Mouse (Mus musculus): ENCODE measurements at regions not wholly inside any gene's neighbourhood (a gene's known extent, or its start where the extent isn't known, plus 50 kb on each side); places are given as distances from the start of the nearest gene placed in this dataset.

DNA sequence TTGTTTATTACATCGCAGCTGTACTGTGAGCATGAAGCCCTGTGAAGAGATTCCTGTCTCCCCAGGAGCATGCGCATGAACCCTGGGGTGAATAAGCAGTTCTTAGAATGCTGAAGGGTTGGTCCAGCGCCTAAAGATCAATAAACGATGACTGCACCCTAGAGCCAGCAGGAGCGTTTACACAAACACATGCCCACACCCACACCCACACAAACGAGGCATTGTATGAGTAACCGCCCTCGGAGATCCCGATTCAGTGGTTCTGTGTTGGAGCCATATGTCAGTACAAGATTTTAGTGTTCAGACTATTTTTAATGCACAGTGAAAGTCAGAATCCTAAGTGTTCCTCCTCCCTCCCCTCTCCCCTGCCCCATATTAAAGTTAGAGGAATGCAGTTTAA is 57.3 kb downstream of the Edn1 start:
- DNase-seq (ENCODE audit: low spot score), result no peak

DNA sequence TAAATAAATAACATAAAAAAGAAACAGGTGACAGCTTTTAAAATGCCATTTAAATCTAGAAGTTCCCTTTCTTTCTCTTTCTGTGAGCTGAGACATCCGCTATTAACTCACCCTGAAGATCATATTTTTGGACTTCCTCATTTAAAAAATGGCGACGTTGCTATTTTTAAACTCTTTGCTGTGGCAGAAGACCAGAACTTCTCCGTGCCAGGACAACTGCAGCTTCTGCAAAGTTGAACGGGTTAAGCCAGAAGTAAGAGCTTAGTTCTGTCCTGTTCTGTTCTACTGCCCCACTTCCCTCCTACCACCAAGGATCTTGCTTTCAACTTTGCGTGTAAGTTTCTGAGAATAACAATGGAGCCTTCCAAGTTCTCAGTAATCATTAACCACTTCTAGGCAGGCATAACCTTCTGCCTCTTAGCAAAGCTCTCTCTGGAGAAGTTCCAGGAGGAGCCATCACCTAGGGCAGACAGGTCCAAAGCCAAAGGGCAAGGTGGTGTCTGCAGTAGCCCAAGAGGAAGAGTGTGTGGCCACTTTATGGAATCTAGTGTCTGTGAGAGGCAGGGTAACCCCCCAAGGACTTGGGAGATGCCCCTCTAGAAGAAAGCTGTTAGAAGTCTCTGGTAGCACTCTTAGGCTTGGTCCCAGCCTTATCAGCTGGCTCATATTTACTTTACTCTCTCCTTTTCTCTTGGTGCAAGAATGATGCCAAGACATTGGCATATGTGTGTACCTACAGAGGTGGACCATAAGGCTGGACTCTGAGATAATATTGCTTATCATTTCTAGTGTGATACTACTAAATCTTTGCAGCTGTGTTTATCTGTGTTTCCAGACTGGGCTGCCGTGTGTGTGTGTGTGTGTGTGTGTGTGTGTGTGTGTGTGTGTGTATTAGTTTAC is 66.6 kb downstream of the Edn1 start:
- no peak for DNase-seq (ENCODE audit: low spot score)

DNA sequence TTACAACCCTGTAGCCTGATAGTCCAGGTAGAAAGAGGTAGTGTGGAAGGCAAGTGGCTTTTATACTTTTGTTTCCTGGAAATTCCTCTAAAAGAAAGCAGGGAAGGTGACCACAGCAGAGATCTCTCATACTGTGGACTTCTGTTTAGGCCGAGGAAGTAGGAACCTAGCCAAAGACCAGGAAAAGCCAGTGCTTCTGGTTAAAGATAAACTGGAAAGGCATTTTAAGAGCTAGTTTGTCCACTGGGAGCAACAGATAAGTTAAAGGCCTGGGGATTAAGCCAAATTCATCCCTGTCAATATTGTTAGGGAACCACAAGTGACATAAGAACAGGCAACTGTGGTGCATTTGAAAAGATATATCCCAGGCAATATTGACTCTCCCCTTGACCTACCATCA is 68.5 kb downstream of the Edn1 start:
- DNase-seq (ENCODE audit: low spot score), result no peak

DNA sequence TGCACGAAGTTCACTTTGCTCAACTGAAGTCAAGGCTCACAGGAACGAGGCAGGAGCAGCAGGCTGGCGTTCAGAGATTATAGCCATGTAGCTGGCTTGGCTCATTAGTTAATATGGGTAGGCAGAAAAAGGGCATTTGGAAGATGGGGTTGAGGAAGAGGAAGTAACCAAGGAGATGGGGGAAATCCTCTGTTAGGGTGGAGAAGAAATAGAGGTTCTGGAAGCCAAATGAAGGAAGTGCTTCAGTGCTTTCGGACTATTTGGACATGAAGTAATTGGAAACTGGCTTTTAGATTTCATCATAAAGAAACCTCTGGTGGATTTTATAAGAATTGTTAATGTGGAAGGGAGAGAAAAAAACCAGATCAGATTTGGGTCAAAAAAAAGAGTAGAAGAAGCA is 70.9 kb downstream of the Edn1 start:
- DNase-seq (ENCODE audit: low spot score), result no peak

DNA sequence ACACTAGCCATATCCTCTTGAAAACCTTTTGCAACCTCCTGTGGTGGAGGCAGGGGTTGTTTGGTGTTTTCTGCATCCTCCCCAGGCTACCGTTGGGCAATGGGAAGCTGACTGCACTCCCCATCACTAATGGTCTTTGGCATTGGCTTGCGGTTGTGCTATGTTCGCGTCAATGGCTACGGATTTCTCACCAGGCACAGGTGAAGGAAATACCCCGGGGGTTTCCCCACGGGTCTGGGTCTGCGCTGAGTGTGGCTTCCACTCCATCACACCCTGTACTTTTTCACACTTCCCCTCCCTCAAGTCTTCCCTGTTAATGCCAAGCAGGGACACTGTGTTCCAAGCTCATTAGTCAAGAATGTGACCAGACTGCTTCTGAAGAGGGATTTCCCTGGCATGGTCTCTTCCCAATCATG is 72.9 kb downstream of the Edn1 start:
- DNase-seq (ENCODE audit: low spot score), result no peak

DNA sequence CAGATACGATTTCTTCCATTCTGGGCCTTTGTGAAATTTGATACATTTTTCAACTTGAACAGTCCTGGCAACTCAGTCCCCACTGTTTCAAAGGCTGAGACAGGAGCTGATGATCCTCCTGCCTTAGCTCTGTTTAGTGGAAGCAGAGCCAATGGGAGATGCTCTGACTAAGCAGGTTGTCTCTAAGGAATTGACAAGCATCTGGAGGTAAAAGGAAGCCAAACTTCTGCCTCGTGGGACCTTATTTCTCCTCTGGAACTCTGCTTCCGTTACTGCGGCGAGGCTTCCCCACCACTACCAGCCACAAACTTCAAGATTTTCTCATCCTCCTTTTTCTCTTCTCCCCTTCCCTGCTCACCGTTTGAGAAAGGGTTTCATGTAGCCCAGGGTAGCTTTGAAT is 78.4 kb downstream of the Edn1 start:
- DNase-seq (ENCODE audit: low spot score), result no peak

DNA sequence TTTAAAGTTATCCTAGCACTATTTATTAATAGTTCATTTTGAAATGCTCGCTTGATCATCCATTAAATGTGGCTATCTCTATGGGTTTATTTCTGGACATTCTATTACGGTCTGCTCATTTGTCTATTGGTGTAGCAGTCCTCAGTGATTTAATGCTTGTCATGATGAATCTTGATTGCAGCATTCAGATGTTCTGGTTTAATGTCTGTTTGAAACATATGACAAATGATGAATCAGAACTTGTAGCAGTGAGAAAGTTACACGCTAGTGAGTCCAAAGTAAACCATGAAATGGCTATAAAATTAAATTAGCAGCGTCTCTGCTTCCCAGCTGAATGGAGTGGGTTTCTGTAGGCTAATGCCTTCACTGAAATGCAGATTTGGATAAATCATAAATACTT is 81.8 kb downstream of the Edn1 start:
- no peak for DNase-seq (ENCODE audit: low spot score)

DNA sequence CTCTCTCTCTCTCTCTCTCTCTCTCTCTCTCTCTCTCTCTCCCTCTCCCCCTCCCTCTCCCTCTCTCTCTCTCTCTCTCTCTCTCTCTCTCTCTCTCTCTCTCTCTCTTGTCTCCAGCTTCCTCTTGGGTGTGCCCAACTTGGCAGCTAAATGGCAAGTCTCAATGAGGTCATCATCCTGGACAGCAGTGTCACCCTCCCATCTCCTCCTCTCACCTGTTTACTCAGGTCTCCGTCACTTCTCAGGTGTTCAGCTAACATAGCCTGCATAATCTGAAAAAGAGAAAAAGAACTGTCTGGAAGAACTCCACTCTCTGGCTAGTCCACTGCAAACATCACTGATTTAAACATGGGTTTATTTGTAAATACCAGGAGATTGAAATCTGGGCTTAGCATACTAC is 89.1 kb downstream of the Edn1 start:
- no peak for DNase-seq (ENCODE audit: low spot score)

DNA sequence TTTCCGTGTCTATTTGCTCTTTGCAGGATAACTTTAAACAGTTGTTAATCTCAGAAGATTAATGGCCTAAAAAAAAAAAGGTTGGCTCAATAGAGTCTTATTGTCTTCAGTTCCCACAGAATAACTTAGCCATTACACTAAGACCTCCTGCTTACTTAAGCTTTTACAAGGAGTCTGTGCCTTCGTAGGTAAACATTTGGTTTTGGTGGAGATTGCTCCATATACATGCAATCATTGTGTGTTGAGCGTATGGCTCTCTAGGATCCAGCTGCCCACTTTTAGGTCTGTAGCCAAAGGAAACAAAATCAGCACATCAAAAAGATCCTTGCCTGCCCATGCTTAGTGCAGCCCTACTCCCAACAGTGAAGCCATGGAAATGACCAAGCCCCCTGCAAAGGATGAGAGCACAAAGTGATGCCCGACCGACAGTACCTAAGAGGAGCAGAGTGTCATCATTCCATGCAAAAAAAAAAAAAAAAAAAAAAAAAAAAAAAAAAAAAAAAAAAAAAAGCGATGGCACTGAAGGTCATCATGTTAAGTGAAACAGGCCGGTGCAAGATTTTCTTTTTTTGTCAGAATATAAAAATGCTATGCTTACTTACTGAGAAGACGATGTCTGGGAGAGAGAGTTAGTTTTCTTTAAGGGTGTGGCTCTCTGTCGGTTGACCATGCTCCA is 90.2 kb downstream of the Edn1 start:
- DNase-seq (ENCODE audit: low spot score), result no peak

DNA sequence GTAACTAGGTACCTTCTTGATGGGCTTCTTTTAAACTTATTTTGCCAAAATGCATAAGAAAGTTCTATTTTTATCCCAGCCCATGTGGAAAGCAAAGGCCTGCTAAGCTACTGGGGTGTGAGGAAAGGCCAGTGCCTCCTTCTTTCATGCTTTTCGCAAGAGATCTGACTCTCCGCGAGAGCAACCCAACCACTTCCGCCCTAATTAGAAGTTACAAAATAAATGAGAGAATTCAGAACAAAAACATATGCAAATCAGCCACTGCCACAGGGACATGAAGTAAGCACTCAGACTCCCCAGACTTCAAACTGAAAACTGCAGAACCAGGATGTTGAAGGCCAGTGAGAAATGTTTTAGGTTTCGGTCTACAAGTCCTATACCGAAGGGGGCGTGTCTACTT is 91.4 kb downstream of the Edn1 start:
- DNase-seq (ENCODE audit: low spot score), result no peak

DNA sequence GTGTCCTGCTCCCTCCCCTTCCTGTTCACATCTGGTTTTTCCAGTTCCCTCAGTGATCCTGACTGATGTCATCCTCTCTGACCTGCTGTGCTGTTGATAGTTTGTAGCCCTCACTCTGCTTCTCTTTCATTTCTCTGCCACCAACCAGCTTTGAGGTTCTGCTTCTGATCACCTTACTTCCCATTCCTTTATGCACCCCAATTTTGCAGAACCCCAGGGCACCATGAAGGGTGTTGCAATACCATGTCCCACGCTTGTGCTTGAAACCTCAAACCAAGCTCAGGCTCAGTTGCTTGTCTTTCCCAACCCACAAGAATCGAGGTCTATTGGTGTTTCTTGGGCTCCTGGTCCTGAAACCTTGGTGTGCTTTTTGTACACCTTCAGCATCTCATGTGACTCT is 93.3 kb downstream of the Edn1 start:
- no peak for DNase-seq (ENCODE audit: low spot score)

DNA sequence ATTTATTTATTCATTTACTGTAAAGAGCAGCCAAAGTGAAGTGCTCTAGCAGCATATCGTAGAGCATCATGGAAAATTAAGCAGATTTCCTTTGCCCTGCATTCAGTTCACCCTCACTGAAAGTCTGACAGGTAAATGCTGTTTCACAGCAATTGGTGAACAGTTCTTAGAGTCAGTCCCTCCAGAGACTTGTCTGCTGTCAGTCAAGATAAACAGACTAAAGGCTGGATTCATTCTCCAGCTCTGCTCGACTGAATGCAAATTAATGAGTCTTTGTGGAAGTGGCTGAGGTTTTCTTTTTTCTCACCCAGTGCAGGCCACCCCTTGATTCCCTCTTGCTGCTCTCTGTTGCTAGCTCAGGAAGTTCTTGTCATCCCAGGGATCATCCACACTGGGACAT is 100.2 kb downstream of the Edn1 start:
- DNase-seq (ENCODE audit: low spot score), result no peak

DNA sequence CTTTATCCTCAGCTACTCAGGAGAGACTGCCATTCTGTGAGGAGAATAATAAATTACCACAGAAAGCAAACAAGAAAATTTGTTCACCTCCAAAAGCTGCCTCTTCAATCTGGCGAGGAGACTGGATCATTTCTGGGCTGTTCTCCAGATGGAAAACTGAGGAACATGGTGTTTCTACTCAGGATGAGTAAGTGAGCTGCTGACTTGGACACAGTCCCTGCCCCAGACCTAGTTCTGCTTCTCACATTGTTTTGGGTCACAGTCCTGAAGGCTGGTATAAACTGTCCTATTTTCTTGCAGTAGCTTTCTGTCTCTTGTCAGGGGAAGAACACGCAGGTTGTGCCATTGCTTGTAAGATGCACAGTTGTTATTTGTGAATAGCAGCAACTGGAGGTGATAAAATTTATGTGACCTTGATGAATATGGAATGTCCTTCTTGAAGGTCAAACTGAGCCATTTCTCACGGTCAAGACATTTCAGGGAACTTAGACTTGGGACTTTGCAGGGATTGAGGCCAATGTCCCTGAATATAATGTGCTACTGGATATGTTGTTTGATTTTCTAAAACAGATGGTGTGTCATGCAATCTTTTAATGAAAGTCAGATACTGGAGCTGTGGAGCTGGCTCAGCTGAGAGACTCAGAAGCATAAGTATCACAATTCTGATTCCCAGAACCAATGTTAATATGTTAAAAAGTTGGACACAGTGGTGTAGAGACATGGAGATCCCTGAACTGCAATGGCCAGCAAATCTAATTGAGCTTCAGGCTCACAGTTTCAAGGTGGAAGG is 102.2 kb downstream of the Edn1 start:
- no peak for DNase-seq (ENCODE audit: low spot score)

DNA sequence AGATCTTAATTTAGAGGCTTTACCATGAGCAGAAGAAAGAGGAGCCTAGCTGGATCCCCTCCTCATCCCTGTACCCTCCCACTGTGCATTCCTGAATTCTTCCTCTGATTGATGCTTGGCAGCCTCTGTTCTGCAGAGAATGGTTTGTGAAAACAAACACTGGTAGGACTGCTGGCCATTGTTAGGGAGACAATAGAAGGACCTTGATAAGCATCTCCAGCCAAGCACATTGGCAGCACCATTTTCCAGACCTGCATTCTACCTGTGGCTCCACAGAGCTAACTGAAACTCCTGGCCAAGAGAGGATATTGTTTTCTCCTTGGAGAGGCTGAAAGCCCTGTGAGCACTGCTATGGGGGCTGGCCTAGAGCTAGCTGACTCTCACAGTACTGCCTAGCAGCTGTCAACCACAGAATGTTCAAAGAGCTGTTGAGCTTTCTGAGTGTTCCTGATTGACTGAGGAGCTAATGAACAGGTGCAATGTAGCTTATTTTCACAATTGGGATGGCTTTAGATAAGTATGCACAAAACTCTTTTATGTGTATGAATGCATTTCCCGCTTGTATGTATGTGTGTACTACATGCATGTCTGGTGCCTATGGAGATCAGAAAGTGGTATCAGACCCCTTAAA is 111.5 kb downstream of the Edn1 start:
- peak; percentile 21 for DNase-seq (ENCODE audit: low spot score)

DNA sequence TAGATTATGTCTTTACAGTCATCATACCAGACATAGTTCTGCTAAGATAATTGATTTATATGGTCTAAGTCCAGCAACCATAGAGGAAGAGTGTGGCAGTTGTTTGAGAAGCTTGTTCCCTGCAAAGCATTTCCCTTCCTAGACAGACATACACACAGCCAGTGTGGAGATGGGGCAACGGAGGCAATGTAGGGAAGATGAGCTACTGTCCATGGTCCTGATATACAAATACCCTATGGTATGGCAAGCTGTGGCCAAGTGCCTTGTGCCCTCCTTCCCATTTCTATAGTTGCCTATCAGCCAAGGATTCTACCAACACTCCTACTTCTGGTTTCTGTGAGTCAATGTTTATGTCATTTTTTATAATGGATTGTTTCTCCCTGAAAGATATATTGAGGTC is 145.6 kb downstream of the Edn1 start:
- DNase-seq (ENCODE audit: low spot score), result peak; percentile 75

DNA sequence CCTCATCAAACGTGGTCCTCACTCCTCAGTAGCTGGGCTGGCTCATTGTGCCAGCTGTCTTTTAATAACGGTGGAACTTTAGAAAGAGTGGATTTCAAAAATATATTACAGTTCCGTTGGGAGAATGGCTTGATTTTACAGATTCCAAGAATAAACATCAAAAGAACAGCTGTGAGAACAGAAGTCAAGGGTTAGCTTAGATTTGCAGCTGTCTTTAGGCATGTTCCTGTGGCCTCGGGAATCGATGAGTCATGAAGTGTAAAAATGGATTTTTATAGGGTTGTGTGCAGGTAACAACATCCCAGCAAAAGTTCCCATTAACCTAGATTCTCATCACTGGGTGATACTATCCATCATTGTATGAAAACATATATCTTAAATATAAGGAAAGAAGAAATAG is 152.4 kb downstream of the Edn1 start:
- DNase-seq (ENCODE audit: low spot score), result no peak

DNA sequence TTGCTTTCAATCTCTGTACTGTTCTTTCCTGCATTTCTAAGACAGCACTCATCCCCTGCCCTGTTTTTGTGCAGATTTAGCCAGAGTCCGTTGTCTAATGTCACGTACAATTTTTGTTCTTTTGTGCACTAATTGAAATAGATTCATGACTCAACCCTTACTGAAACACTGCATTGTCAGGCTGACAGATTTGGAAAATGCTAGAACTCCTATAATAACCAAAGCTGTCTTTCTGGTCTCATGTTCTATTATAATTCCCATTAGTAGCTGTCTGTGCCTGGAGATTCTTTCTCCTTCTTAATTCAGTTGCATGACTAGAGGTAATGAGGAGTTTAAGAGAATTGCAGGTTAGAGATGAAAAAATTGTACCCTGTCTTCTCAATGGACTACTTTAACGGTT is 158.6 kb downstream of the Edn1 start:
- no peak for DNase-seq (ENCODE audit: low spot score)

DNA sequence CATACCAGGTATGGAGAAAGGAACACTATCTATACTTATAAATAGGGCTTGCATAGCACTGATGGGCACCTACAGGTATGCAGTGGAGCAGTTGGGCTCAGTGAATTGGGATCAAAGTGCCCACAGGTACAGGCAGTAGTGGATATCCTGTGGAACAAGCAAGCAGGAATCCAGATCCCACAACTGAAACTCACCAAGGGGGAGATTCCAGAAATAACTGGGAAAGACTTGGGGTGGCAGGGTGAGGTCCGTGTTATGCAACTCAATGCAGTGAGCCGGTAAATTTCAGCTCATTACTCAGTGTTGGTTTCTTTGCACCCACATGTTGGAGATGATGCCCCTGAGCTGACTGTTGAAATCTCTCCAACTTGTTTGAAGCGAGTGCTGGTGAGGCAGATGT is 177.5 kb downstream of the Edn1 start:
- no peak for DNase-seq (ENCODE audit: low spot score)

DNA sequence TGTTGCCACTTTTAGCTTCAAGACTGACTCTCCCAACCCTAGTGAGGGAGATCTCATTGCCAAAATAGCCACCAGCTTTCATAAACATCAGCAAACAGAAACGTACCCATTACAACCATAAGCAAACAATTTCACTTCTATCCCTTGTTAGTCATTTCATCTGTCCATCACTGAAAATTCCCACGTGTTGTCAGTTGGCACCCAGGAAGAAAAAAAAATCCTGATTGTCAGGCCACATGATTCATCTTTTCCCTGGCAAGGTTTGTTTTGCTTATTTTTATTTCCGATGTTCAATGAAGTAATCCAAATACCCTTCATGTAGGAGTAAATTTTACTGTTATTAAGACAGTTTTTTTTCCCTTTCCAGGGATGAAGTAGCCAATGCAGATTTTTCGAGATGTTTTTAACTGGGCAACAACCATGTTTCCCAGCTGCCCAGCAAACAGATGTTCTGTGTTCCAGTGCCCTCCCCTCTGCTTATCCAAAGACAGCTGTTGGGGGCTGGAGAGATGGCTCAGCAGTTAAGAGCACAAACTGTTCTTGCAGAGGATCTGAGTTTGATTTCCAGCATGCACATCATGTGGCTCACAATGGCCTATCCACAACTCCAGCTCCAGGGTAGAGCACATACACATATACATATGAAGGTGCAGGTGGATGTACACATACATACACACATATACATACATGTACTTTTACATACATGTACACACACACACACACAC is 189.3 kb upstream of the Phactr1 start:
- no peak for DNase-seq (ENCODE audit: low spot score)

DNA sequence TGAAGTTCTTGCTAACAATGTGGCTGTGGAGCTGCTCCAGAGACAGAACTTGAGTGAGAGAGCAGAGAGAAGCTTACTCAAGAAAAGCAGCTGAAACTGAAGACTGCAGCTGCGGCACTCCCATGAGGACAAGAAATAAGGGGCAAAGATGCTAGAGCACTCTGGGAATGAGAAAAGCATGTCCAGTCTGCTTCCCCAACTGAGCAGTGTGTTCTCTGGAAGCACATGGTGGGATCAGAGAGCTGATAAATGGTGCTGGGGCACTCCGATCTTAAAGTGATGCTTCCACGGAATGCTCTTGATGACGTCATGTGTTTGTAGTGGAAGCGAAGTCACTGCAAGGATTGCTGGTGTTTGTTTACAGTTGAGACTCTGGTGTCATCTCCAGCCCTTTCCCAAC is 186.1 kb upstream of the Phactr1 start:
- no peak for DNase-seq (ENCODE audit: low spot score)

DNA sequence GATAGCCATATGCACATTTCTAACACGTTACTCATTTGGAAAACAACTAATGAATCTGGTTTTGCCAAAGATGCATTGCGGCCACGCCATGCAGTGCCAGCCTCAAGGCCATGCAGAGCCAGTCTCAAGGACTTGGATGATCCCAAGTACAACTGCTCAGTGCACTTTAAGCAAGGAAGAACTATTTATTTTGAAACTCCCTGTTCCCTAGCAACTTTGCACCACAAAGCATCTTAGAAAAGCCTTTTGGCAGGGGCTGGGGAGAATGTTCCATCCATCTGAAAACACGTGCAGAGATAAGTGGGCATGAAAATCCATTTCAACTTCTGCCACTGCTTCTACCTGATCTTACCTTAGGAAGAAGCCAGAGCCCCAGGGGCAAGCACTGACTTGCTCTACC is 182.1 kb upstream of the Phactr1 start:
- no peak for DNase-seq (ENCODE audit: low spot score)

DNA sequence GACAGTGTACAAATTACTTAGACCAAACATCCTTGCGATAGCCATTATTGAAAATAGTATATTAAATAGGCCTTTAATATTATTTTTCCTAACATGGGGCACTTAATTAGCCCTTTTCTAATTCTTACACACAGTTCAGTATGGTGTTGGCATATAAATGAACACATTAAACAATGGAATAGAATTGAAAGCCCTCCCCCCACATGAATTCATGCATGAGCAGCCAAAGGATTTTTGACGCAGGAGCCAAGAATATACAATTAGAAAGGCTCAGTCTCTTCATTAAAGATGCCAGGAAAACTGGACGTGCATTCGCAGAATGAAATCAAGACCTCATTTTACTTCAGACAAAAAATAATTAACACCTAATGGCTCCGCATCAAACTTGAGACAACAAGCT is 172.9 kb upstream of the Phactr1 start:
- DNase-seq (ENCODE audit: low spot score), result no peak
